Mouse (Mus musculus): ENCODE measurements around the gene Cyp39a1.

Cyp39a1 gene

GRCm38 (mm10) chr17:43758607-43759259 lies 91.5 kb downstream of the Cyp39a1 start:
- DNase-seq (ENCODE audit: low read depth, low spot score): peak; percentile 4

- no peak for DNase-seq (ENCODE audit: low read depth, low spot score)
These were observed 117.3 kb downstream of the Cyp39a1 start for GRCm38 (mm10) chr17:43784531-43784930.

- no peak for DNase-seq (ENCODE audit: low read depth, low spot score)
These were observed 121.0 kb downstream of the Cyp39a1 start for GRCm38 (mm10) chr17:43788222-43788621.

GRCm38 (mm10) chr17:43789376-43789775 lies 122.2 kb downstream of the Cyp39a1 start:
- DNase-seq (ENCODE audit: low read depth, low spot score): no peak

GRCm38 (mm10) chr17:43791751-43792150 lies 124.5 kb downstream of the Cyp39a1 start:
- no peak for DNase-seq (ENCODE audit: low read depth, low spot score)

- no peak for DNase-seq (ENCODE audit: low read depth, low spot score)
These were observed 127.6 kb downstream of the Cyp39a1 start for GRCm38 (mm10) chr17:43794731-43795280.

Data from A20 (cell line).